In the genomic region with DNA sequence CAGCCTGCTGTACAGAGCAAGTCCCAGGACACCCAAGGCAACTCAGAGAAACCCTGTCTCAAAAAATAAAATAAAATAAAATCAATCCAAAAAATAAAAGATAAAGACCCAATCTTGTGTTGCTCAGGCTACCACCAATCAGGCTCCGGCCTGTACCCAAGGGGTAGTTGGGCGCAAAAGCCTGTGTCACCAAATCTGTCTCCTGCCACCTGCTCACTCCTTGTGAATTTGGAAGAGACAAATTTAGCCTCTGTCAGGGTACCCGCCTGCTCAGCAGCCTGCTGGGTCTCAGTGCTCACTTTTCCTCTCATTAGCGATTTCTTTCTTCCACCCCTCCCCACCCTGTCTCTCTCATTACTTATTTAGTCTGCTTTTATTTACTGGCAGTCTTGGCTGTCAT, we compare ENCODE assay signal across 18 mouse cellular contexts. TPM values are rescaled to one million over a fixed set of nuclear protein-coding genes. Genes with fewer than 3 reads are reported as not detected.
DNase-seq lines count a peak whose midpoint lies in the region; ATAC-seq and TF ChIP-seq lines count a peak whose summit lies in the region.
"Had no signal": no experiment of that assay in that cellular context is flagged by ENCODE, and none has a peak within 500 bp of the region (broad histone marks: within the 10 kb centered on the region; RNA-seq: fewer than 3 reads in every experiment).

No protein-coding gene starts in this region.

- no peak overlapping the region for H3K9ac ChIP-seq in forebrain, embryonic 16.5 days (replicated peaks; ENCODE audit: low read depth, low read length)
- no peak overlapping the region for H3K9ac ChIP-seq in forebrain, embryonic 11.5 days (ENCODE audit: low read length)
- H3K9ac ChIP-seq: embryonic facial prominence, embryonic 12.5 days had no signal

- intact Hi-C loops in heart, postnatal 10 days (cut with DNase I): no loop called here

- no peaks in the 10 kb centered on the region for H3K4me1 ChIP-seq in forebrain, embryonic 16.5 days (replicated peaks; ENCODE audit: control insufficient read depth, insufficient read depth, low read length)
- H3K4me1 ChIP-seq in forebrain, embryonic 11.5 days (replicated peaks; ENCODE audit: control insufficient read depth, insufficient read depth, low read length): no peaks in the 10 kb centered on the region
- H3K4me1 ChIP-seq: embryonic facial prominence, embryonic 10.5 days; embryonic facial prominence, embryonic 12.5 days had no signal

- TF ChIP-seq POLR2A in brain, embryonic 14.5 days (IDR thresholded peaks at IDR 0.05; ENCODE audit: borderline replicate concordance, extremely low read depth, insufficient read depth, insufficient read length, poor library complexity, severe bottlenecking): no peak

- H3K9me3 ChIP-seq in forebrain, embryonic 16.5 days (ENCODE audit: control insufficient read depth, low read length): no peaks in the 10 kb centered on the region
- no peaks in the 10 kb centered on the region for H3K9me3 ChIP-seq in forebrain, embryonic 11.5 days (ENCODE audit: control insufficient read depth, low read length)

- H3K36me3 ChIP-seq in forebrain, embryonic 16.5 days (ENCODE audit: control insufficient read depth, insufficient read depth): no peaks in the 10 kb centered on the region
- no peaks in the 10 kb centered on the region for H3K36me3 ChIP-seq in forebrain, embryonic 11.5 days (ENCODE audit: control insufficient read depth, insufficient read depth, low read length)
- H3K36me3 ChIP-seq: embryonic facial prominence, embryonic 10.5 days; embryonic facial prominence, embryonic 12.5 days had no signal

- H3K4me3 ChIP-seq in forebrain, embryonic 16.5 days (replicated peaks; ENCODE audit: low read length): no peak overlapping the region
- H3K4me3 ChIP-seq in forebrain, embryonic 11.5 days (ENCODE audit: low read depth, low read length): no peak overlapping the region
- H3K4me3 ChIP-seq: embryonic facial prominence, embryonic 10.5 days; embryonic facial prominence, embryonic 12.5 days had no signal

- DNase-seq in forebrain, embryonic 11.5 days (ENCODE audit: low spot score): no peak
- peak; percentile 33 for DNase-seq in heart, adult 11 months
- DNase-seq in heart, postnatal 10 days: no peak
- peak; percentile 47 for DNase-seq in brain, embryonic 14.5 days (ENCODE audit: low read depth)
- DNase-seq: adrenal gland, adult 2 months; adrenal gland, postnatal 10 days; adrenal gland, postnatal 25 days; cerebellum, adult 11-12 months; cerebellum, adult 2 months; cerebellum, adult 9-10 months; cerebellum, postnatal 10 days; cerebellum, postnatal 25 days had no signal

- H3K27ac ChIP-seq in forebrain, embryonic 16.5 days (ENCODE audit: low read length): no peak overlapping the region
- H3K27ac ChIP-seq in forebrain, embryonic 11.5 days (ENCODE audit: low read depth, low read length): no peak overlapping the region
- H3K27ac ChIP-seq: embryonic facial prominence, embryonic 10.5 days; embryonic facial prominence, embryonic 12.5 days had no signal

- ATAC-seq in forebrain, embryonic 16.5 days: peak; percentile 45
- no peak for ATAC-seq in forebrain, embryonic 11.5 days (replicated peaks; ENCODE audit: low FRiP score)
- no peak for ATAC-seq in monocyte, adult 5-6 weeks (replicated peaks; ENCODE audit: insufficient number of reproducible peaks, low FRiP score, low TSS enrichment, poor library complexity, severe bottlenecking)
- ATAC-seq: forebrain, embryonic 14.5 days had no signal

- no peak overlapping the region for H3K4me2 ChIP-seq in forebrain, embryonic 16.5 days (ENCODE audit: low read length)
- H3K4me2 ChIP-seq in forebrain, embryonic 11.5 days (ENCODE audit: low read depth, low read length, severe bottlenecking): no peak overlapping the region
- H3K4me2 ChIP-seq: embryonic facial prominence, embryonic 12.5 days had no signal

- H3K27me3 ChIP-seq in forebrain, embryonic 16.5 days (replicated peaks; ENCODE audit: control insufficient read depth, insufficient read depth, low read length): no peaks in the 10 kb centered on the region
- H3K27me3 ChIP-seq in forebrain, embryonic 11.5 days (ENCODE audit: control insufficient read depth, insufficient read depth, low read length): no peaks in the 10 kb centered on the region
- H3K27me3 ChIP-seq: embryonic facial prominence, embryonic 12.5 days had no signal

- WGBS in forebrain, embryonic 16.5 days: 46% methylated on average over 4 of the region's 4 CpGs
- 84% methylated on average over 4 of the region's 4 CpGs for WGBS in forebrain, embryonic 11.5 days

- TF ChIP-seq CTCF in brain, embryonic 14.5 days (IDR thresholded peaks at IDR 0.05; ENCODE audit: borderline replicate concordance, extremely low read depth, insufficient read depth, insufficient read length): no peak

RNA-seq across cellular contexts. Expression of a gene that starts 54.6 kb away (rescaled TPM):
- polyA plus RNA-seq in forebrain, embryonic 16.5 days (2015; fragmentation: Nextera tagmentation; extraction: Ambion mirVana): 224 and 276 TPM in 2 replicates
- 150 and 171 TPM in 2 replicates for polyA plus RNA-seq in forebrain, embryonic 11.5 days (2014; fragmentation: Nextera tagmentation; extraction: Ambion mirVana)
- 100 to 1,000 TPM in 1 of 2 experiments, 10 to 100 TPM in 1; 58.8 to 129 TPM for total RNA-seq in heart, postnatal 10 days (2021)
- 327 and 346 TPM in 2 replicates for polyA plus RNA-seq in brain, embryonic 14.5 days (2012; rRNA removed)
- total RNA-seq in monocyte, adult 5-6 weeks (2017): 0.29 to 2.4 TPM (median 0.43 TPM) in 3 replicates
- total RNA-seq: MEL had no signal

Comparison
In these comparisons a context has a peak if more than half of its experiments do, and no peak if none do; other contexts are left out.
1. DNase-seq: peak in heart, adult 11 months (single experiment) and brain, embryonic 14.5 days (single experiment); none in forebrain, embryonic 11.5 days (single experiment) and heart, postnatal 10 days (0 of 2).